Mouse (Mus musculus): ENCODE measurements at regions not wholly inside any gene's neighbourhood (a gene's known extent, or its start where the extent isn't known, plus 50 kb on each side); places are given as distances from the start of the nearest gene placed in this dataset.

GRCm38 (mm10) chr1:193747426-193747960 is 377.4 kb upstream of the Camk1g start:
- Histone ChIP-seq H3K4me1 (replicated peaks; ENCODE audit: control insufficient read depth, insufficient read depth, low read length) (no peaks in the 10 kb centered on the region), H3K9me3 (ENCODE audit: control insufficient read depth, low read length) (no peaks in the 10 kb centered on the region), H3K9ac (ENCODE audit: low read length) (no peak overlapping the region), H3K27ac (ENCODE audit: low read length) (no peak overlapping the region), H3K4me3 (ENCODE audit: low read length) (no peak overlapping the region), H3K27me3 (ENCODE audit: control insufficient read depth, insufficient read depth, low read depth, low read length) (no peaks in the 10 kb centered on the region), H3K36me3 (ENCODE audit: control insufficient read depth, insufficient read depth, low read length) (no peaks in the 10 kb centered on the region), H3K4me2 (ENCODE audit: low read depth, low read length) (no peak overlapping the region)
- ATAC-seq (ENCODE audit: low read depth): no peak
- WGBS: 77% methylated on average over 6 of the region's 6 CpGs

- H3K9me3 ChIP-seq (ENCODE audit: control insufficient read depth, low read length): no peaks in the 10 kb centered on the region
Observed at GRCm38 (mm10) chr1:193742688-193743087, 372.6 kb upstream of the Camk1g start.

DNA sequence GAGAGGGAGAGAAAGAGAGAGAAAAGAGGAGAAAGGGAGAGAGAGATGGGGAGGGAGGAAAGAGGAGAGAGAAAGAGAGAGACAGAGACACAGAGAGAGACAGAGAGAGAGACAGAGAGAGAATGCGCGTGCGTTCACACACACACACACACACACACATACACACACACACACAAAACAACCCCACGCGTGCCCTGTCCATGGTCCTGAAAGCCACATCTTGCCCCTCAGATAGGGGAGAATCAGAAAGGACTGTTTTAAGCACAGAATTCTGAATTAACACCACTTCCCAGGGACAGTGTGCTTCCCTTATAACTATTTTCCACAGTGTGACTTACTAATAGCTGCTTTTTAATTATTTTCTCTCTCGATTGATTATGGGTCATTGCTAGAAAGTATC is 368.7 kb upstream of the Camk1g start:
- H3K9me3 ChIP-seq (ENCODE audit: control insufficient read depth, low read length): no peaks in the 10 kb centered on the region
- 44% methylated on average over 6 of the region's 6 CpGs for WGBS

More at GRCm38 (mm10) chr1:193742688-193743087, 372.6 kb upstream of the Camk1g start:
- Histone ChIP-seq H3K4me3 (ENCODE audit: low read length) (no peak overlapping the region), H3K4me2 (ENCODE audit: low read depth, low read length) (no peak overlapping the region), H3K27me3 (ENCODE audit: control insufficient read depth, insufficient read depth, low read depth, low read length) (no peaks in the 10 kb centered on the region), H3K9ac (ENCODE audit: low read length) (no peak overlapping the region), H3K4me1 (replicated peaks; ENCODE audit: control insufficient read depth, insufficient read depth, low read length) (no peaks in the 10 kb centered on the region), H3K36me3 (ENCODE audit: control insufficient read depth, insufficient read depth, low read length) (no peaks in the 10 kb centered on the region), H3K27ac (ENCODE audit: low read length) (no peak overlapping the region)
- ATAC-seq (ENCODE audit: low read depth): no peak
- WGBS: 88% methylated on average over 2 of the region's 2 CpGs

GRCm38 (mm10) chr1:193735949-193736518 is 365.9 kb upstream of the Camk1g start:
- Histone ChIP-seq H3K4me2 (ENCODE audit: low read depth, low read length) (no peak overlapping the region), H3K9me3 (ENCODE audit: control insufficient read depth, low read length) (no peaks in the 10 kb centered on the region), H3K9ac (ENCODE audit: low read length) (no peak overlapping the region), H3K36me3 (ENCODE audit: control insufficient read depth, insufficient read depth, low read length) (no peaks in the 10 kb centered on the region), H3K27me3 (ENCODE audit: control insufficient read depth, insufficient read depth, low read depth, low read length) (no peaks in the 10 kb centered on the region), H3K4me3 (ENCODE audit: low read length) (no peak overlapping the region), H3K4me1 (replicated peaks; ENCODE audit: control insufficient read depth, insufficient read depth, low read length) (no peaks in the 10 kb centered on the region), H3K27ac (ENCODE audit: low read length) (no peak overlapping the region)
- 81% methylated on average over 1 of the region's 1 CpGs for WGBS
- ATAC-seq (ENCODE audit: low read depth): no peak

More for the DNA sequence above, 368.7 kb upstream of the Camk1g start:
- H3K4me2 ChIP-seq (ENCODE audit: low read depth, low read length): no peak overlapping the region
- ATAC-seq (ENCODE audit: low read depth): no peak
- H3K4me1 ChIP-seq (replicated peaks; ENCODE audit: control insufficient read depth, insufficient read depth, low read length): no peaks in the 10 kb centered on the region
- no peak overlapping the region for H3K27ac ChIP-seq (ENCODE audit: low read length)
- no peaks in the 10 kb centered on the region for H3K36me3 ChIP-seq (ENCODE audit: control insufficient read depth, insufficient read depth, low read length)
- H3K27me3 ChIP-seq (ENCODE audit: control insufficient read depth, insufficient read depth, low read depth, low read length): no peaks in the 10 kb centered on the region
- no peak overlapping the region for H3K9ac ChIP-seq (ENCODE audit: low read length)
- no peak overlapping the region for H3K4me3 ChIP-seq (ENCODE audit: low read length)

GRCm38 (mm10) chr1:193734014-193734763 is 364.1 kb upstream of the Camk1g start:
- H3K27ac ChIP-seq (ENCODE audit: low read length): no peak overlapping the region
- no peak overlapping the region for H3K4me3 ChIP-seq (ENCODE audit: low read length)
- H3K4me2 ChIP-seq (ENCODE audit: low read depth, low read length): no peak overlapping the region
- H3K9ac ChIP-seq (ENCODE audit: low read length): no peak overlapping the region
- no peaks in the 10 kb centered on the region for H3K4me1 ChIP-seq (replicated peaks; ENCODE audit: control insufficient read depth, insufficient read depth, low read length)
- H3K36me3 ChIP-seq (ENCODE audit: control insufficient read depth, insufficient read depth, low read length): no peaks in the 10 kb centered on the region
- no peaks in the 10 kb centered on the region for H3K9me3 ChIP-seq (ENCODE audit: control insufficient read depth, low read length)
- 55% methylated on average over 4 of the region's 4 CpGs for WGBS
- no peaks in the 10 kb centered on the region for H3K27me3 ChIP-seq (ENCODE audit: control insufficient read depth, insufficient read depth, low read depth, low read length)
- ATAC-seq (ENCODE audit: low read depth): no peak

- no peak overlapping the region for H3K4me3 ChIP-seq (ENCODE audit: low read length)
- ATAC-seq (ENCODE audit: low read depth): no peak
- H3K4me2 ChIP-seq (ENCODE audit: low read depth, low read length): no peak overlapping the region
- H3K36me3 ChIP-seq (ENCODE audit: control insufficient read depth, insufficient read depth, low read length): no peaks in the 10 kb centered on the region
- no peaks in the 10 kb centered on the region for H3K9me3 ChIP-seq (ENCODE audit: control insufficient read depth, low read length)
- H3K9ac ChIP-seq (ENCODE audit: low read length): no peak overlapping the region
- WGBS: 9% methylated on average over 5 of the region's 5 CpGs
- H3K4me1 ChIP-seq (replicated peaks; ENCODE audit: control insufficient read depth, insufficient read depth, low read length): no peaks in the 10 kb centered on the region
- H3K27ac ChIP-seq (ENCODE audit: low read length): no peak overlapping the region
- no peaks in the 10 kb centered on the region for H3K27me3 ChIP-seq (ENCODE audit: control insufficient read depth, insufficient read depth, low read depth, low read length)
Observed at GRCm38 (mm10) chr1:193733402-193733801, 363.3 kb upstream of the Camk1g start.

DNA sequence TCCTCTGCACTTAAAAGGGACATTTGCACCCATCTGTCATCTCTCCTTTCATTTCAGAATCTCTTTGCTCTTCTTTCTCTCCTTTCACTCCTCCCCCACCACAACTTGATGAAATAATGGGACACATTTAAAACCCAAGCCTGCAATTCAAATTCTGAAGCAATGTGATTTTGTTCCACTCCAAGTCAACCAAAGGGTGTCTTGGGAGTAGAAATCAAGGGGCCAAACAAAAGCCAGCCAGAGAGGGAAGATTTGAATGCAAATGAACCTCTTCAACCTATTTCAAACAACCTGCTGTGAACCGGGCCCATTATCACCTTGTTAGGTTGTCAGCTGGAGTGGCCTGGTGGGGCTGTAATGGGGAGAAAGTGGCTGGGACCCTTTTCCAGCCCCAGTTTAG is 362.0 kb upstream of the Camk1g start:
- ATAC-seq (ENCODE audit: low read depth): no peak
- Histone ChIP-seq H3K9ac (ENCODE audit: low read length) (no peak overlapping the region), H3K4me3 (ENCODE audit: low read length) (no peak overlapping the region), H3K9me3 (ENCODE audit: control insufficient read depth, low read length) (no peaks in the 10 kb centered on the region), H3K27me3 (ENCODE audit: control insufficient read depth, insufficient read depth, low read depth, low read length) (no peaks in the 10 kb centered on the region), H3K27ac (ENCODE audit: low read length) (no peak overlapping the region), H3K36me3 (ENCODE audit: control insufficient read depth, insufficient read depth, low read length) (no peaks in the 10 kb centered on the region), H3K4me1 (replicated peaks; ENCODE audit: control insufficient read depth, insufficient read depth, low read length) (no peaks in the 10 kb centered on the region), H3K4me2 (ENCODE audit: low read depth, low read length) (no peak overlapping the region)
- 5% methylated on average over 1 of the region's 1 CpGs for WGBS

- H3K27ac ChIP-seq (ENCODE audit: low read length): no peak overlapping the region
- H3K4me3 ChIP-seq (ENCODE audit: low read length): no peak overlapping the region
- H3K9me3 ChIP-seq (ENCODE audit: control insufficient read depth, low read length): no peaks in the 10 kb centered on the region
- H3K9ac ChIP-seq (ENCODE audit: low read length): no peak overlapping the region
- H3K27me3 ChIP-seq (ENCODE audit: control insufficient read depth, insufficient read depth, low read depth, low read length): no peaks in the 10 kb centered on the region
- no peaks in the 10 kb centered on the region for H3K36me3 ChIP-seq (ENCODE audit: control insufficient read depth, insufficient read depth, low read length)
- ATAC-seq (ENCODE audit: low read depth): no peak
- H3K4me1 ChIP-seq (replicated peaks; ENCODE audit: control insufficient read depth, insufficient read depth, low read length): no peaks in the 10 kb centered on the region
- WGBS: 75% methylated on average over 2 of the region's 2 CpGs
- no peak overlapping the region for H3K4me2 ChIP-seq (ENCODE audit: low read depth, low read length)
Observed at GRCm38 (mm10) chr1:193721850-193722249, 351.8 kb upstream of the Camk1g start.

GRCm38 (mm10) chr1:193720420-193720851 is 350.3 kb upstream of the Camk1g start:
- WGBS: 72% methylated on average over 8 of the region's 8 CpGs
- Histone ChIP-seq H3K4me1 (replicated peaks; ENCODE audit: control insufficient read depth, insufficient read depth, low read length) (no peaks in the 10 kb centered on the region), H3K9ac (ENCODE audit: low read length) (no peak overlapping the region), H3K4me2 (ENCODE audit: low read depth, low read length) (no peak overlapping the region), H3K36me3 (ENCODE audit: control insufficient read depth, insufficient read depth, low read length) (no peaks in the 10 kb centered on the region), H3K4me3 (ENCODE audit: low read length) (no peak overlapping the region), H3K9me3 (ENCODE audit: control insufficient read depth, low read length) (no peaks in the 10 kb centered on the region), H3K27me3 (ENCODE audit: control insufficient read depth, insufficient read depth, low read depth, low read length) (no peaks in the 10 kb centered on the region), H3K27ac (ENCODE audit: low read length) (no peak overlapping the region)
- no peak for ATAC-seq (ENCODE audit: low read depth)
